Mouse (Mus musculus): ENCODE results near the gene Tnrc18.

Gene Tnrc18

DNA sequence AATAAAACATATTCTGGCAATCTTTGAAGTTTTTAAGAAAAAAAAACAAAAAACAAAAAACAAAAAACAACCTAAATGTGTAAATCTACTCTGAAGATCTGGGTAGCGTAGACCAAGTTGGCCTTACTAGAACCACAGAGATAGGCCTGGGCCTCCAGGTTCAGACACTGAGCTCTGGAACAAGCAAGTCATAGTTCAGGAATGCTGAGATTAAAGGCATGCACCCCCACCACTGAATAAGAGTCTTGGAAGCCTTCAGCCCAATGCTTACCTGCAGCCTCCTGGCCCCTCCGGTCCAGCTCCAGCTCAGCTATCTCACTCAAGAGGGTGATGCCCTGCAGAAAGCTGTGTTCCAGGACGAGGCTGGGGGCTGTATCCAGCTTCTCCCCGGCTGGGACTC lies 46.4 kb downstream of the Tnrc18 start:
- no peak for DNase-seq

DNA sequence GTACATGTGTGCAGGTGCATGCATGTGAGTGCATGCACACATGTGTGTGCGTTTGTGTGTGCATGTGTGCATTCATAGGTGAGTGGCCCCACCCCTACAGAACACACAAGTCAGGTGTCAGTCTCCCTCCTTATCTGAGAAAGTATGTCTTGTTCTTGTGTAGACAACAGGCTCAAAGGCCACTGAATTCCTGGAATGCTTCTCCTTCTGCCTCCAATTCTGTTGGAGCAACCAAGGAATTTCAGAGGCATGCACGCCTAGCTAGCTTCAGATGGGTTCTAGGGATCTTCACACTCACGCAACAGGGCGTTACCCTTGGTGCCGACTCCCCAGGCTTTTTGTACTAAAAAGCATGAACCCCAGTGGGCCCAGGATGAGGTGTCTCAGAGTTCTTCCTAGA lies 47.8 kb downstream of the Tnrc18 start:
- DNase-seq = no peak

DNA sequence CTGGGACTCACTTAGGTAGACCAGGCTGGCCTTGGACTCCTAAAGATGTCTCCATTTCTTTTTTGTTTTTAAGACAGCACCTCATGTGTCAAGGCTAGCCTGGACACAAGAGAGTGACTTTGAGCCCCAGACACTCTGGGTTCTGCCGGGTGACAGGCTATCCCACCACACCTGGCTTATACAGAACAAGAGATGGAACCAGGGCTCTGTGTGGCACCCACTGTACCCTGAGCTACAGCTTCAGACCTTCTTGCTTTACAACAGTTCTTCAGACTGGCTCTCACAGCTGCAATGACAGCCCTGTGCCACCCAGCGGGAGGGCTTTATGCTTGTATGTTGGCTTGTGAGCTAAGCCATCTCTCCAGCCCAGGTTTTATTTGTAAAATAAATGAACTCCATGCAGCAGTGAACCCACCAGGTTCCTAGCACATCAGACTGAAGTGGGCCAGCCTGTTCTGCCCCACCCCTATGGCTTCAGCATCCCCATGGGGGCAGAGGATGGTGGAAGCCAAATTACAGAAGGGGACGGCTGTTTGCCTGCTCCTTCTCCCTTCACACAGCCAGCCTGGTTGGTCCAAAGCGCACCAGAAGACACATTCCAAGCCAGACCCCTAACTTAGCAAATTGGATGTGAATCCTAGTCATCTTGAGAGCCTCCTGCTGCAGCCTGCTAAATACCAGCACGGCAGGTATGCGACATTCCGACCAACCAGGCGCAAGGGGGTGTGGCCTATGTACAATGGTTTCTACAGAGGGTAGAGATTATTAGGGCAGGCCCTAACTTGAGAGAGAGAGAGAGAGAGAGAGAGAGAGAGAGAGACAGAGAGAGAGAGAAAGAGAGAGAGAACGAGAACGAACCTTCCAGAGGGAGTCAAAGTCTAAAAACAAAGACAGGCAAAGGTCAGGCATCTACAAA lies 48.9 kb downstream of the Tnrc18 start:
- DNase-seq = no peak

DNA sequence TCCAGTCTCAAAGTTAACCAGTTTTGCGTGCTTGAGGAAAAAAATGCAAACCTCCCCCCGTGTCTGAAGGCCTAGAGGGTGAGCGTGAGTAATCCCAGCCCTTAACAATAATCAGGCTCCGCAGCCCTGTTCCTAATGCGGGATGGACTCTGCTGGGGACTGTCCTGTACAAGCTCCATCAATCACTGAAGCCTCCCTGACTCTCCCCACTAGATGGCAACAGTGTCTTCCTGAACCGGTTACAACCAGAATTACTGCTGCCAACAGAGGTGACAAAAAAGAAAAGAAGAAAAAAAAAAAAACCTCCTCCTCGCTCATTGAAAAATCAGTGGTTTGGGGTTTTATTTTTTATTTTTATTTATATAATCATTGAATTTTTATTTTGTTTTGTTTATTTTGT lies 49.5 kb downstream of the Tnrc18 start:
- DNase-seq = peak; percentile 54

DNA sequence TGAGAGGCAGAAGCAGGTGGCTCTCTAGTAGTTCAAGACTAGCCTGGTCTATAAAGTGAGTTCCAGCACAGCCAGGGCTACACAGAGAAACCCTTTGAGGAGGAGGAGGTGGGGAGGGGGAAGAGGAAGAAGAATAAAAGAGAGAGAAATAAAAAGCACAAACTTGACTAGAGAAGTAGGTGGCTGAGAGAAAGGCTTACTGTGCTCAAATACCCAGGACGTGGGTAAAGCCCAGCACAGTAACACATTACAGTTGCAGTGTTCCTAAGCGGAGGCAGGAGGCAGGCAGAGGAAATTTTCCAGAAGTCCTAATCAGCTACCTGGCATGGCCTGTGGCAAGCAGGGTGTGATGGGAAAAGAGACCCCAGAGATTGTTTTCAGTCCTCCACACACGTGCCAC lies 50.8 kb downstream of the Tnrc18 start:
- no peak for DNase-seq

DNA sequence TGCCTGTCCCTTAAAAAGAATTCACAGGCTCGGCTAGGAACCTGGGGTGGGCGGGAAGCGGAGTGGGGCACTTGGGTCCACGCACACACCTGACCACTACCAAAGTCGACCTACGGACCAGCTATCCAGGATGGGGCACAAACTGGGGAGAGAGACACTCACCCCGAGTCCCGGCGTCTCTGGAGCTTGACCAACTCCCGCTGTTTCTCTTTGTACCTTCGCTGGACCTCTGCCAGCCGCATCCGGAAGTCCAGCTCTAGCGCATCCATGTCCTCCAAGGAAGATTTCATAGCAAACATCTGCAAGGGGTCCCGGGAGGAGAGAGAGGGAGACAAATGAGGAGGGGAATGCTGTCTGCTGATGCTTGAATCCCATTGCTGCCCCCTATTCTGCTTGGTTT lies 52.6 kb downstream of the Tnrc18 start:
- DNase-seq = no peak

DNA sequence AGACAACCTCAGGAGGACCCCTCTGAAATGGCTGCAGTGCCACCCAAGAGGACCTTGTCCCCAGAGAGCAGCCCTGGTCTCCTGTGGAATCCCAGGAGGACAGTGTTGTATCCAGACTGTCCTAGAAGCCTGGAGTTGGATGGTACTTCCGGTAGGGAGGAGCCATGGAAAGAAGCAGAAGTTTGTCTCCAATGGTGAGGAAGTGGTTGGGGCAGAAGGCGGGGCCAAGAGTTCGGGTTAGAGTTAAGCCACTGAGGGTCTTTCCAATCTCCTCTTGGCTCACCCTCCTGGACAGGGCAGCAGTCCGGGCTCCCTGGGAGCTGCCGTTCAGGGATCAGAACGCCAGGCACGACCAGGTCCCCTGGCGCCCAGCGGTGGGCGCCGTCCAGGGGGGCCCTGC lies 53.2 kb downstream of the Tnrc18 start:
- no peak for DNase-seq

DNA sequence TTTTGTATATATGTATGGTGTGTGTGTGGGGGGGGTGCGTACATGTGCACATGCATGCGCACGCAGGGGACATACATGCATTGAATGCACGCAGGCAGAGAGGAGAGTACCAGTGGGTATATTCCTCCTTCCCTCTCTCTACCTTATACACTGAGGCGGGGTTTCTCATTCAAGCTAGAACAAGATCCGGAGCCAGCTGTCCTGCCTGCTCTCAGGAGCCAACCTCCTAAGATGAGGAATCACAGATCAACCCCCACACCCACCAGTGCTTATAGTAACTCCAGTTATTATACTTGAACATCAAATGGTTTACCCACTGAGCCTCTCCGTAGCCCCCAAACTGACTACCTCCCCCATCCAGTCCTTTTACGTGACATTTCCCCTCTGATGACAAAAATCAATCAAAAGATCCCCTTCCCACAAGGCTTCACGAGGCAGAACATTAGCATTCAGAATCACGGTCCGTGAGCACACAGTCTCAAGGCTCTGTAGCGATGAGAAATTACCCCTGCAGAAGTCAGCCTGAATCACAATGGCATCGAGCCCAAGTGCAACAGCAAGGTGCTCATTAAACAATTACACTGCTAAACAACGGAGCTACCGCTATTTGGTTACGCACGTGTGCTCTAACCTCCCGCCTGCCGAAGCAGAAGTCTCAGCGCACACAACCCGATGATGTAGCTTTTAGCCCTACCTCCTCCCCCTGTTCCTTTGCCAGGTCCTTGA lies 55.2 kb downstream of the Tnrc18 start:
- DNase-seq = no peak

DNA sequence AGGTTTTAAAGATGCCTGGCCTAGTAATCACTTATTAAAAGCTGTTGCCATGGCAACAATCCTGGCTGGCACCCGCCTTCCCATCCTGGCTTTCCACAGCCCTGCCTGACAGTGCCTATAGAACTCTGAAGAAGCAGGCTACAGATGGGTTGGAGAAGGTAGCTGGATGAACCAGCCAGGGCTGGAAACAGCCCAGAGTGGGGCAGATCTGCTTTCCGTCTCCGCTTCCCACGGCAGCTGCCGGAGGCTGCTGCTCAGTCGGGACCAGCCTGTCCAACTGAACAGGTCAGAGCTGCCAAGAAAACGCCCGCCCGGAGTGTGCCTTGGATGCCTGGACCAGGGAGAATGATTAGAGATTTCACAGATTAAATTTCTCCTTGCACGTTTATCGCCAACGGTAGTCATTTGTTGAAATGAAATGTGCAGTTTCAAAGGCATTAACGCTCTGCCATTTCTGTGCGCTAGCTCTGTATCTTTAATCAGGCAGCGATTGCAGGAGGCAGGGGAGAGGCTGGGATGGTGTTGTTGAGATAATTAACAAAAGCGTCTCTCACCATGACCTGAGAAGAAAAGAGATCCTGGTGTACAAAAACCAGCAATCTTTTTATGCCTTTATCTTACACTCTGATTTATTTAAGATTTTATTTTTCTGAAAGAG lies 56.0 kb downstream of the Tnrc18 start:
- DNase-seq = peak; percentile 72

DNA sequence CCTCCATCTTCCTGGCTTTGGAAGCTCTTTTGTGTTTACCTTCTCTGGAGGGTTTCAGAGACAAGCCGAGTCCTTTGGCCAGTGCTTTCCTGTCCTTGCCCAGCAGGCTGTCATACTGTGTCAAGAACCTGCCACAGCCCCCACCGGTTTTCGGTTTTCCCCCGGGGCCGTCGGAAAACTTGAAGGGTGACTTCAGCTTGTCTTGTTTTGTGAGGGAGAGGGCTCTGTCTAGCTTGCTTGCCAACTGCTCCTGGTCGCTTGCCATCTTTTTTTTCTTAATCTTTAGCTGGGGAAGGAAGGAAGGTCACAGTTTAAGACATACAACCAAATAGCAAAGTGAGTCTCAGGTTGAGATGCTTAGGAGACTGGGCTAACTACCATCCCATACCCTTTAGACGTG lies 57.7 kb downstream of the Tnrc18 start:
- DNase-seq = no peak

DNA sequence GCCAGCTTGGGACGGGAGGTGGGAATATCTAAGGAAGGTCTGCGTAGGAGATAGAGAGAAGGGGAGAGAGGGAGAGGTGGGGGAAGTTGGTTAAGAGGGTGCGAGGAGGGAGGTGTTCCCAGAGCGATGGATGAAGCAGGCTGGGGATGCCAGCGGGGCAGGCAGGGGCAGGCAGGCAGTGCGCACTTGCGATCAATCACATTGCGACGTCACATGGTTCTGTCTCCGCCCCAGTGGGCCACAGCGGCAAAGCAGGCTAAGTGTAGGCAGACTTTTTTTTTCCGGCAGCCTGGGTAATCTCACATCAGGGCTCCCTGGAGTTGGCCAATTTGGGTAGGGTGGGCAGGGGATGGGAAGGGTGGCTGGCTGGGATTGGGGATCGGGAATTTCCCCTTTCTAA lies 65.2 kb downstream of the Tnrc18 start:
- no peak for DNase-seq

DNA sequence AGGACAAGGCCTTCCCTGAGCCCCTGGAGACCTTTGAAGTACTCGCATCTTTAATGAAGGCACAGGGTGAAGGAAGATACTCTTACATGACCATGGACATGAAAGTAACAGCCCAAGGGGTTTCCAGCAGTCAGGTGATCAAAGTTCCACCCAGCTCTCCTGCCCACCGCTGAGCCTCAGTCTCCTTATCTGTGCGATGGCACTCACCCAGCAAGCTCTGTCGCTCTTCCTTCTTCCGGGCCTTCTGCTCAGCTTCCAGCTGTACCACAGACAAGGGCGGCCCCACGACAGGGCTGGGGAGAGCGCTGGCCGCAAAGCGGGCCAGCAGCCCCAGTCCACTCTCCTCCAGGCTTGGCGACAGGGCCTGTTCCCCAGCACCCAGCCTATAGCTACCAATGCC lies 67.3 kb downstream of the Tnrc18 start:
- no peak for DNase-seq

DNA sequence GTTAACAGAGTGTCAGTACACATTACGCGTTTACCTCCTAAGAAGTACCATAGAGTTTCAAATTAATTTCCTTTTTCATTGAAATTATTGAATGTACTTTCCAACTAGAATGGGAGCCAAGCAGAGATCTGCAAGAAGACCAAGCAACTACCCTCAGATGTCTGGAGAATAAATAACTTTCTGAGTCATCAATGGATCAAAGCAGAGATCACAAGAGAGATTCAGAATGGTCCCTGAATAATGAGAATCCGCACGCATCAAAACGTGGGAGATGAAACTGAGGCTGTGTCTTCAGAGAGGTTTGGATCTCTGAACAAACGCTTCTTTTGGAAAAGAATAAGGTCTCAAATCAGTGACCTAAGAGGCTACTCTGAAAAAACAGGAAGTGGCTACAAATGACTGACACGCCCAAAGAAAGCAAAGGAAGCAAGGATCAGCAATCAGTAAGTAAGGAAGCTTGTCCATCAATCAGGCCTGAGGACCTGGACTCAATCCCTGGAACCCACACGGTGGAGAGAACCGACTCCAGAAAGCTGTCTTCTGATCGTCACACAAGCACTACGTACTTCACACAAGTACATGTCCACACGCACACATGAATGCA lies 70.3 kb downstream of the Tnrc18 start:
- no peak for DNase-seq

DNA sequence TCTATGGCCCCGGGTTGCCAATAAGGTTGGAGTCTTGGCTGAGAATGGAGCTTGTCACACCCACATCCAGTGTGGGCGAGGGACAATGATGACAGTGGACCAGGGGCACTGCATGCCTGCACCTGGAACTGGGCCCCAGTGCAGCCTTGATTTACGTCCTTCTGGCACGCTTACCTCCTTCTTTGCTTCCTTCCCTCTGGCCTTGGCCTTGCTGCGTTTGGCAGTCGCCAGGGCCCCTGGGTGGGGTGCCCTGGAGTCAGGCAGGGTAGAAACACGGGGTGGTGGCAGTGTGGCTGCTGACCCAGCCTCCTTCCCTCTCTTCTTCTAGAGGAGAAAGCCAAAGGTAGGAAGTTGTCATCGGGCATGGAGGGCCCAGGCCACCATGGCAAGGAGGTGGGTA lies 77.5 kb downstream of the Tnrc18 start:
- DNase-seq = no peak

DNA sequence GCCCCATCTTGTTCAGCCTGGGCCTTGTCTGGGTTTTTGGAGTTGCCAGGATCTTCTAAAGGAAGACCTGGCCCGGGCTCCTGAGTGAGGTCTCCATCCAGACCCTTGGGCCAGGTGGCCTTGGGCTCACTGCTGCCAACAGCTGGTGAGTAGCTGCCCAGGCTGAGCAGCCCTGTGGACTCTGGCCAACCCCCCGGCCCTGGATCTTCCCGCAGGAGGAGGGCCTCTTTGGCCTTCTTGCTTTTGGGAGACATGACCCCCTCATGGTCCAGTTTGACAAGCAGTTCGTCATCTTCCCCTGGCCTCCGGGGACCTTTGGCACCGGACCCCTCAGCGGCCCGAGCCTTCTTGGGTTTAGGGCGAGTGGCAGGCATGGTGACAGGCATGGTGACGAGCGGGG lies 85.5 kb downstream of the Tnrc18 start:
- no peak for DNase-seq

DNA sequence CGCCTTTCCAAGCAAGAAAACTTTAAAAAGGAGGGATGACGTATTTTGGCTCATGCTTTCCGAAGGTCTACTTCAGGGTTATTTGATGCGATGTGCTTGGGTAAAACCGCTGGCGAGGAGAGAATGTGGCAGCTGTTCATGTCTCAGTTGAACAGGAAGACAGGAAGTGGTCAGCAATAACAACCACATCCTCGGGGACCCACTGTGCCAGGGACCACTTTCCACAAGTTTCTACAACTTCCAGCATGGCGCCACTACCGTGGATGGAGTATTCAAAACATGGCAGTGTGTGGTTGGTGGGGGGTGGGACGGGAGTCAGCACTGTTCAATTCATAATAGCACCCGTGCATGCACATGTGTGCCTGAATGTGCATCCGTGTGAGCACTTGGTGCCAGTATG lies 87.2 kb downstream of the Tnrc18 start:
- DNase-seq = no peak

DNA sequence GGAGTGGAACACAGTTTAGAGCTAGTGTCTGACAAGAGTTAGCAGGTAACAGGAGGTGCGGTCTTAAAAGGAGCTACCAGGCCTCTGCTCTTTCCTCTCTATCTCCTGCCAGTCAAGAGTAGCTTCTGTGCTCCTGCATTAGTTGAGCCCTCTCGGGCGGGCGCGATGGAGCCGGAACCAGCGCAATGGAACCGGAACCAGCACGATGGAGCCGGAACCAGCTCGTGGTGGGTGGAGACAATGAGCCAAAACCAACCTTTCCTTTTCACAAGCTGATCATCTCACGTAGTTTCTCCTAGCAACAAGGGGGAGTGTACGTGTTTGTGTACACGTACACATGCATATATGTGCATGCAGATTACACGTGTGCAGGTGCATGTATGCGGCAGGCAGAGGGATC lies 89.2 kb downstream of the Tnrc18 start:
- no peak for DNase-seq

DNA sequence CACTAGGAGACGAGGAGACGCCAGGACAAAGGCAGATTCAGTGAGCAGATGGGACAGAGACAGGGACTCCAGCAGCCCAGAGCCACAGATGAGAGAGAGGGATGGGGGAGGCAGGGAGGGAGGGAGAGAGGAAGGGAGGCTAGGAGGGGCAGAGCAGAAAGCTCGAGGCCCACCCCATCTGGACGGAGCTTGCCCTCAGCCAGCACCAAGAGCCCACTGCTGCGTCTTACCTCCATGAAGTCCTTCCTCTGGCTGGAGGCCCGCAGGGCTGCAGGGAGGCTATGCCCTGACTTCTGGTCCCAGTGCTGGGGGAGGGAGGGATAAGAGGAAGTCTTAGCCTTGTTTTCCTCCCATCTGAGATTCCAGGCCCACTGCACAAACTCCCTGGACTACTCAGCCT lies 90.7 kb downstream of the Tnrc18 start:
- no peak for DNase-seq

DNA sequence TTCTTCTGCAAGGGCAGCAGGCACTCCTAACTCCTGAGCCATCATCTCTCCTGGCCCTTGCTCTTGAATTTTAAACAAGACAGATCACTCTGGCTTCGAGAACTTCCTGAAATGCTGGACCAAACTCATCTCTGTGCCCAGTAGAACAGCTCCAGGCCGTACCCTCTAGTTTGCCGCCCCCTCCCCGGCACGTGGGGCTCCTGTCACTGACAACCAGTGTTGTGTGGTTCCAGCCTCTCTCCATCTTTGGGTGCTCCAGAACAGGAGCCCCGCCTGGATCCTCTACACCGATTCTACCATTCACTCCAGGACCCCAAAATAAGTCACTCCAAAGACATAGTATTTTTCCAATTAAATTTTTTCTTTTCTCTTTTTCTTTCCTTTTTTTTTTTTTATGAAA lies 93.2 kb downstream of the Tnrc18 start:
- no peak for DNase-seq

DNA sequence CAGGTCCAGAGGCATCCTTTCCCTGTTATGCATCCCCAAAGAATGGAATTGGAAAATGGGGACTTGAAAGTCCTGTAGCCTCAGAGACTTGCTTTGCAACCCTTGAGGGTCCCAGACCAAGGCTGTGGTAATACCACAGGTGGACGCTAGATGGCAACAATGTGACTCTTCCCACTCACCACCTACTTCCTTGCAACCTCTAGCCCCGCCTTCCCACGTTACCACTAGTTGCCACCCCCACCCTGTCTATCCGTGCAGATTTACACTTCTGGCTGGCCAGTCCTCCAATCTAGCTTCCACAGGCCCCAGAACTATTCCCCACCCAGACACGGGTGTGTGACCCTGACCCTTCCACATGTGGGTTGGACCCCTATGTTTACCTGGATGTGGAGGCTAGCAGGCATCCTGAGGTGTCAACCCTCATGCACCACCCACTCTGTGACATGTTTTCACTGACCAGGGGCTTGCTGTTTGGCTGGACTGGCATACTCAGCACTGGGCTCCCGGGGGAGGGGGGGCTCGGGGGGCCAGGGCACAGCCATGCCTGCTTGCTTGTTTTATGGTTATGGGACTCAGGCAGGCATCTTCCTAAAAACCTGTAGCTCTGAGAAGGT lies 93.8 kb downstream of the Tnrc18 start:
- peak; percentile 76 for DNase-seq

DNA sequence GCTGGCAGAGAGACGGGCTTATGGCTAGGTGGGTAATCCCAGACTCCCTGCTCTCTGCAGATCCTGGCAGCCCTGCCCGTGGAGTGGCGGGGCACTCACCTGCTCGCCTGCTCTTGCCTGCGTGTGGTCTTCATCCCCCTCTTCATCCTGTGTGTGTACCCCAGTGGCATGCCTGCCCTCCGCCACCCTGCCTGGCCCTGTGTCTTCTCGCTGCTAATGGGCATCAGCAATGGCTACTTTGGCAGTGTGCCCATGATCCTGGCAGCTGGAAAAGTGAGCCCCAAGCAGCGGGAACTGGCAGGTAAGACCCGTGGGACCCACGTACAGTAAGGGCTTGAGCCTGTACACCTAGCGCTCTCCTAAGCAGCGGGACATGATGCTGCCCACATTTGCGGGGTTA lies 97.6 kb downstream of the Tnrc18 start:
- DNase-seq = no peak

DNA sequence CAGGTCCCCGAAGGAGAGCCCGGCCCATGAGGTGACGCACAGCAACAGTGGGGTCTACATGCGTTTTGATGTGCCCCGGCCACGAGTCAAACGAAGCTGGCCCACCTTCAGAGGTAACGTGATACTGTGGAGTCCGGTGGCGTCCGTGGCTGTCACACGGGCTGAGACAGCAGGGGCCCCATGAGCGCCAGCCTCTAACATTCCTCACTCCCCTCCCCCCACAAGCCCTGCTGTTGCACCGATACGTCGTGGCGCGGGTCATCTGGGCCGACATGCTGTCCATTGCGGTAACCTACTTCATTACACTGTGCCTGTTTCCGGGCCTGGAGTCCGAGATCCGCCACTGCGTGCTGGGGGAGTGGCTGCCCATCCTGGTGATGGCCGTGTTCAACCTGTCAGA lies 99.0 kb downstream of the Tnrc18 start:
- DNase-seq = no peak

DNA sequence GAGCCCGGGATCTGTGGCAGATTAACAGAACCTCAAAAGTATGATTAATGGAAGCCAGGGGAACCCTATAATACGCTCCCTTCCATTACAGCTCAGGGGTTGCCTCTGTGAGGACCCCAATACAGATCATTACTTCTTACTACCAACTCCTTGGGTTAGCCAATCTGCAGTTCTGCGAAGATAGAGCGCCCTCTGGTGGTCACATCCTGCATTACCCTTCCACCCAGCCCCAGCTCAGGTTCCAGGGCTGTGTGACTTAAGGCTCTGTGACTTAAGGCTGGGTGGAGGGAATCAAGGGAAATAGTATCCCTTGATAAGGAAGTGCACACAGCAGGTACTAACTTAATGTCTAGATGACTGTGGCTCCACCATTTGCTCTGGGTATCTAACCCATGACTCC lies 99.4 kb downstream of the Tnrc18 start:
- peak; percentile 95 for DNase-seq

Measured in right cerebral cortex, postnatal 4 days (tissue).